Mouse (Mus musculus): ENCODE measurements at regions not wholly inside any gene's neighbourhood (a gene's known extent, or its start where the extent isn't known, plus 50 kb on each side); places are given as distances from the start of the nearest gene placed in this dataset.

DNA sequence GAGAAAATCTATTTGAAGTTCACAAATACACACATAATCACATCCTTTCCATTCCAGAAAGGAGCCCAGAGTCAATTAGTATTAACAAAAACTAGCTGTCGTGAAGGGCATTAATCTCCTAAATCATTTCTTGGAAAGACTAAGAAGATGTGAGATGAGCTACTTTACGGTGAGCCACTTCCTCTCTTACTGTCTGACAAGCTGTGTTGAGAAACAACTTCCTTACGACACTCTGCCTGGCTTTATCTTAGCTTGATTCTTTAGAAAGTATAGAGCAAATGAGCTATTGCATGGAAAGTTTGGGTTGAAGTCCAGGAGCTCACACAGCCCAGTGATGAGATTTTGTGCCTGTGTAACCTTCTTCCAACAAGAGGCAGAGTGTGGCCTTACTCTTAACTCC lies 85.2 kb upstream of the Tmem150c start:
- no peak for DNase-seq

GRCm38 (mm10) chr5:100240876-100241275 lies 81.3 kb upstream of the Tmem150c start:
- DNase-seq = peak; percentile 64 to 70

DNA sequence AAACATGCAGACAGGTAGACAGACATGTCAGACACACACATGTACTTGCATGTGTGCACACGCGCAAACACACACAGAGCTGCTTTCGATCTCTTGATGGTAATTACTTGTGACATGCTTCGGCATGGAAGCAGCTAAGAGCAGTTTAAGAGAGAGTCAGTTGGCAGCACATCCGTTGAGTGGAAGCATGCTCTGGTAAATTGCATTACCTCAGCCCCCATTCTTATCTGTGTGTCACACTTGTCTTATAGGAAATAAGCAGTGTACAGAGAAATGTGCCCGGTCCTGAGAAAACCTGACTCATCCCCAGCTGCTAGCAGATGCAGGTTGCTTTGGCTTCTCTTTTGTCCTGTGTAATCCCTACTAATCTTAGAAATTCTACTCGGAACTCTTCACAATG lies 80.0 kb upstream of the Tmem150c start:
- DNase-seq = no peak

- DNase-seq = no peak
These were observed 78.9 kb upstream of the Tmem150c start for GRCm38 (mm10) chr5:100238287-100239036.

DNA sequence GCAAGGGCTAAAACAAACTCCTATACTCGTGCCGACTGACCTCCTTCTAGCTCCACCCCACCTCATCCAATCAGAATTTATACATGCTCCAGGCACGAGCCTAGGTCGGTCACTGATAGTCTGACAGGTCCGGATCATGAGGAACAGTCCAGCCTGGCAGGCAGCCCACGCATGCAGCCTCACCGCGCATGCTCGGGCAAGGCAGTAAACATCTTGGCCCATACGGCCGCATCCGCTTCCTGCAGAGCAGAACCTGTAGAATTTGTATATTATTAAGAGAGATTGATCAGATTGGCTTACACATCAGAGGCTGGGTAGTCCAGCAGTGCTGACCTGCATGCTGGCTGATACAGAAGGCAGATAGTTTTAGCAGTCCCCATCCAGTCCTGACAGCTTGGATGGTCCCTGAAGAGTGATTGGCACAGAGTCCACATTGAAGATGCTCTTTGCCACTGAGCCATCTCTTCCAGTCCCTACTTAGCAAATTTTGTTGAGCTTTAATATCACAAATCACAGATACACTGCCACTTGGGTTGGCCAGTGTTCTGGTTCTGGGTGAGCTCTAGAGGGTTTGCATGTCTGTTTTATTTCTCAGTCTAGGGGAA lies 78.2 kb upstream of the Tmem150c start:
- no peak for DNase-seq

DNA sequence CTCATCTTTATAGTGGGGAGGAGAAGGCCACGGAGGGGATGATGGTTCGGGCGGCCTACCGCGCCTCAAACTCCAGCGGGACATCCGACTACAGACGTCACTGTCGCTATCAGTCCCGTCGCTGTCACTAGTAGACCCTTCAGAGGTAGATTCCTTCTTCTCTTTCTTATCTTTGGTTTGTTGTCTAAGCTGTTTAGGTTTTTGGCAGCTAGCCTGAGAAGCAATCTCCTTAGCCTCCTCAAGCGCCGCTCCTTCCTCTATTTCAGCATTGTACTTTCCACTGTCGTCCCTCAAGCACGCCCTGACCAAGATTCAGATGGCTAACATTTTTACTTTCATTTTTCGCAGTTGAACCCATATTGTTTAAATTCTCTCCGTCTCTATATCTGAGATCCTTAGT lies 76.7 kb upstream of the Tmem150c start:
- no peak for DNase-seq

DNA sequence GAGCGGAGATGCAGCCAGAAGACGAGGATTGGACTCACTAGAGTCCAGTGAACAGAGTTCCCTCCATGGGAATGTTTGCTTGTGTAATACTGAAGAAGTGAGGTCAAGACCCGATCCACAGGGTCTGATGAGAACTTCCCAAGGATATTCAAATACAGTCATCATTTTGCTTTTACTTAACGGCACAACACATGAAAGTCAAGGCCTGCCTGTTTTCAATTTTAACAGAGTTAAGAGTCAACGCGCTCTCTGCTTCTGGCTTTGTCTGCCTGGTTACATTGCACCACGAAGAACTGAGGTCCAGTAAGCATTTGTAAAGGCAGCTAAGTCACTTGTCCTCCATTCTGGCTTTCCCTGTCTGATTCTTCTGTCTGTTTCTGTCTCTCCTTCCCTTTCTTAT lies 72.5 kb upstream of the Tmem150c start:
- DNase-seq = no peak

DNA sequence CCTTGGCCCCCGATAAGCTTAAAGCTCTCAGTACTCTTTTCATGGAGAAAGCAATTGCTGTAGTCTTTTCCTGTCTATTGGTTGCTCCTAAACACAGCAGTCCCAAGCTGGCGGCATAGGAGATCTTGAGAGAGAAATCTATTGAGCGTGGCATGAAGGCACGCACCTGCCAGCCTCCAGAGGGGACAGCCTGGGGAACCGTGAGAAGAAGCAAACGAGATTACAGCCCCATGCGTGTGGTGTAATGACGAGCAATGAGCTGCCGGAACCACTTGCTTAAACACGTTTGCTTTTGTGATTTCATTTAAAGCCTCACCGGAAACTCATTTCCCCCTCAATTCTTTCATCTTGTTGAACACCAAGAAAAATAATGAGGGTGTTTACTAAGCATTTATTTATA lies 72.0 kb upstream of the Tmem150c start:
- no peak for DNase-seq

- DNase-seq = no peak
These were observed 70.4 kb upstream of the Tmem150c start for GRCm38 (mm10) chr5:100230038-100230437.

DNA sequence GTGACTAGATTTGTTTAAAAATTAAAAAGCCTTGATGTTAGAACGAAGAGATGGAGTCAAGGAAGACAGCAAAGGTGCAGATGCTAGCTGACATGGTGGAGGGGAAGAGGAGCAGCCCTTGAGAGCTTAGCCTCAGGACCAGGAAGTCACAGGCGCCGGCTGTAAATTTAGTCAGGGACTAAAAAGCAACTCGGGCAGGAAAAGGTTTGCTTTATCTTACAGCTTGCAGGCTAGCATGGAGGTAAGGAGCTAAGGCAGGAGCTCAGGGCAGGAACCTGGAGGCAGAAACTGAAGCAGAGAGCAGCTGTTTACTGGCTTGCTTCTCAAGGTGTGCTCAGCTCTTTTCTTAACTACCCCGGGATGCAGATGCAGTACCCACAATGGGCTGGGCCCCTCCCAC lies 68.3 kb upstream of the Tmem150c start:
- DNase-seq = no peak

DNA sequence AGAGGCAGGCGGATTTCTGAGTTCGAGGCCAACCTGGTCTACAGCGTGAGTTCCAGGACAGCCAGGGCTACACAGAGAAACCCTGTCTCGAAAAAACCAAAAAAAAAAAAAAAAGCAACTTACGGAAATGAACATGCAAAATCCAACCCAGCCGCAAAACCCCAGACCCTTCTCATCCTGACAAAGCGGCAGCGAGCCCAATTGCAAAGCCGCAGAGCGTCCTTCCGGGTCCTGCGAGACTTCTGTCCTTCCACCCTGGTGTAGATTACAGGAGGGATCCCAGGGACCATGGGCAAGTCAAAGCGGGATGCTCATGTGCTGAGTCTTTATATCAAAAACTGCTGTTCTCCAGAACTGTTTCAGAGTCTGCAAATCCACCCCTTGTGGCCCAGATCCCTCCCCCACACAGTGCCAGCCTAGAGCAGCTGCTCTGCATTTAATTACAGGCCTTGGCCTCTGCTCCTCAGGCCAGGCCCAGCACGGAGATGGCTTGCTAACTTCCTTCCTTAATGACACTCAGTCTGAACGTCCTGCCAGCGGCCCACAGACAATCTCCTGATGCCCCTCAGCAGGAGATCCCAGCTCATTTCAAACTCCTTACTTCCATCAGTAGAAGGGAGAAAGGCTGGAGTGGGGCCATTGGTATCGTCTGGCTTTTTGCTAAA lies 67.1 kb upstream of the Tmem150c start:
- no peak for DNase-seq

DNA sequence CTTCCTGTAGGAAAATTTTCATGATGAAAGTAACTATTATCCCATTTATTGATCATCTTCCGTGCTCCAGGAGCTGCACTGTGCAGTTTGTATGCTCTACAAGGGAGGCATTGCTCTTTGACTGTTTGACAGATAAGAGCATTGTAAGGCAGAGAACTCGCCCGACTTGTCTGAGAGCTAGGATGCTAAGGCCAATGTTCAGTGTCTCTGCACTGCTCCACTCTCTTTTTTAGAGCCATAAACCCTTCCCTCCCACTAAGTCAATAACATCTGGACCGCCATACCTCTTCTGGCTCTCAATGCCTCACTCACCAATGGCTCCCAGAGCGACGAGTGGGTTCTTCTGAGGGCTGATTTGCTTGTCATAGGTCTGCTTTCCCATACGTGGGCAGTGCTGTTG lies 65.9 kb upstream of the Tmem150c start:
- DNase-seq = no peak

DNA sequence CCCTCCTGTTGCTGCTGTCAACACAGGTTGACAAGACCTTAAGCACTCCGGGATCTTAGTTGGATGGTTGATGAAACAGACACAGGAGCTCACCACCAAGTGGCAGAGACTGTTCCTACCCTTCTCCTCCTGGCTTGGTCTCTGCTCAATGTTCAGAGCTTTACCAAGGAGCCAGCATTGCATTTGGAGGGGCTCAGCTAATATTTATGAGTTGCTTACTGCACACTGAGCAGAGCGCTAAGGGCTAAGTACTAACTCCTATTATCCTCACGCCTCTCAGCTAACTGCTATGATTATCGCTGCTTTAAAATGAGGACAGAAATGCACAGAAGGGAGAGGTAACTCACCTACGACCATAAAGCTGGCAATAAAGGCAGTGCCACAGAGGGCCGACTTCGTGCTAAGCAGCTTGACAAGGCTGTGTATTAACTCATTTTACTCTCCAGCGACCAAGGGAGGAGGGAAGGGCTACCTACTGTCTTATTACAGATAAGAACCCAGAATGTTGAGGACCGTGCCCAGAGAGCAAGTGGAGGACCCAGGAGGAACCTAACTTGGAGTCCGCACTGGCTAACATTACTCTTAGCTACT lies 65.3 kb upstream of the Tmem150c start:
- no peak for DNase-seq

DNA sequence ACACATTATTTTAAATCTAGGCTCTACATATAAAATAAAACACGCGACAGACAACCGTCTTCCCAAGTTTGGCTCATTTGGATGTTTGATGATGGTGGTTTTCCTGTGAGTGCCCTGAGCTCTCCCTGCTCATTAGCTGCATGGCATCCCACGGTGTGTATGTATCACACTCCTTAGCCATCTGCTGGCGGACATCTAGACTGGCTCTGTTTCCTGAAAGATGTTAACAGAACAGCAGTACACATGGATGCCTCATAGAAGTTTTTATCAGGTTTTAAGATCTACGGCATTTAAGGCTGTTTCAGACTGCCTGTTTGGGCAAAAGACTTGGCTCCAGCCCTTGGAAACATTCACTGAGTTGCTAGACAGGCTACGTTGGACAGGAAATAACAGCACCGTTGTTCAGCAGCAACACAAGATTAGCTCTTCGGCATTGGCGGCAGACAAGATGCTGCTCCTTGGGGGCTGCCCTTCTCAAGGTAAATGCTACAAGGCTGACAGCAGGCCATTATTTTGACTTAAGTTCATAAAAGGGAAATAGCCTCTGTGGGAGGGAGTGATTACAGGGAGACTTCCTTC lies 61.5 kb upstream of the Tmem150c start:
- no peak for DNase-seq

GRCm38 (mm10) chr5:100220320-100220719 lies 60.7 kb upstream of the Tmem150c start:
- no peak for DNase-seq

DNA sequence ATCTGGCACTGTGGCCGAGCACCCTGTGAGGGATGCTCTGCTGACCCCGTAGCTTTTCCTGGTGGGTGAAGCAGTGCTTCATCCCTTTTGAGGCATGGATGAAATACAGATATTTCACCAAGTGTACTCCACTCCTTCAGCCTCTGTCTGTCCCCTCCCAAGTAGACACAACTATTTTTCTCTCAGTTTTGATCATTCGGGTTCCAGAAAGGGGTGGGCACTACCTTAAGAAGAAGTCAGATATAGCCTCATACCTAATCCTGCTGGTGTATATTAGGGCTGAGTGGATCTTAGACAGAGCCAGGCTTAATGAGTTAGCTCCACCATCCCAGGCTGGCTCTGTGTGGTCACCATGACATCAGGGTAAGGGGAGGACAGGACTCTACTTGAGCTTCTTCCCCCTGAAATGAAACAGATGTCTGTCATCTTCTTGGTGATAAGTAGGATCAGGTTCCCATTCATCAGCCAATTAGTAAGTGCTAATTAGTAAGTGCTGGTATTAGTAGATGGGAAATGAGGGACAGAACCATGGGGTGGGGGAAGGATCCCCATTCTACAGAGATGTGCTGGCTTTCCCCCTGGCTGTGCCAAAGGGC lies 58.7 kb upstream of the Tmem150c start:
- DNase-seq = no peak

GRCm38 (mm10) chr5:100217178-100218035 lies 57.8 kb upstream of the Tmem150c start:
- no peak for DNase-seq

GRCm38 (mm10) chr5:100213901-100214300 lies 54.3 kb upstream of the Tmem150c start:
- no peak for DNase-seq

- DNase-seq = no peak
These were observed 51.1 kb upstream of the Tmem150c start for GRCm38 (mm10) chr5:100210708-100211107.

Data from cerebellum, adult 18-20 months (tissue).